Mouse (Mus musculus): Measurements from ENCODE around the gene Klhl29. TPM values are rescaled to one million over a fixed set of nuclear protein-coding genes. Genes with fewer than 3 reads are reported as not detected.

Klhl29 gene
- polyA plus RNA-seq, 1 experiment from 2014 or later: 0.02 TPM

DNA sequence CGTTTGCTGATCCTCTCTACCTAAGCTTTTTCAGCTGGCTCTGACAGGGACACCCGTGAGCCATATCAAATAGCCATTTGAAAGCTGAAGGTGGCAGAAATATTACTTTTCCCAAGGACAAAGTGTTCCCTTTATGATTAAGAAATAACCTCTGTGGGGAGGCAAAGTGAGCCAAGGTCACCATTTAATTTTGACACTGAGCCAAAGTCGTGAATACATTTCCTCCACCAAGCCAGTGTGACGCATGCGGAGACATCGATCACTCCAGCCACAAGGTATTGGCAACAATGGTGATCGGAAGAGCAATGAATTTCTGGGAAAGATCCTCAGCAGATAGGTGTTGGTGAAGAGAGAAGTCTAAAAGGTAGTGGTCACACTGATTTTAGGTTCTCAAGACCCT is 83.2 kb downstream of the Klhl29 start:
- H3K4me1 ChIP-seq (ENCODE audit: control insufficient read depth, low read depth, low read length): no peaks in the 10 kb centered on the region
- WGBS (ENCODE audit: insufficient replicate concordance): 71% methylated on average over 7 of the region's 7 CpGs

DNA sequence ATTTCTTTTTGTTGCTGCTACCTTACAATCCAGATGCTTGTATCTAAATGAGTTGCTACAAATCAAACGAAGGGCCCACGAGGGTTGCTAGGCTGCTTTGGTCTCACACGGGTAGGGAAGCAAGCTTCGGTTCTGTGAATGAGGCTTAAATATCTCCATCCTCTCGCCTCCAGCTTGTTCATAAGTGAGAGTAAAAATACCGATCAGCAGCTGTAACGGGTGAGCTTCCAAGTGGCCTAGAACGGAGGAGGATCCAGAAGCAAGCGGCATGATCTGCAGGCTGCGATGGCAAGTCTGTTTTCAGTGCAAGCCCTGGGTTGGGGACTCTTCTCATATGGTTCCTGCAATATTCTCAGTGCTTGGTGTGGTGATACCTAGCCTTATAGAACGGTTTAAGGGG is 89.9 kb downstream of the Klhl29 start:
- no peaks in the 10 kb centered on the region for H3K9me3 ChIP-seq (replicated peaks; ENCODE audit: control insufficient read depth, low read length)
- no peak for ATAC-seq (ENCODE audit: low read depth)
- H3K9ac ChIP-seq (ENCODE audit: low read depth, low read length): no peak overlapping the region
- H3K27ac ChIP-seq (ENCODE audit: low read length): no peak overlapping the region
- WGBS (ENCODE audit: insufficient replicate concordance): 62% methylated on average over 11 of the region's 11 CpGs
- no peak overlapping the region for H3K4me2 ChIP-seq (ENCODE audit: low read depth, low read length)
- no peaks in the 10 kb centered on the region for H3K36me3 ChIP-seq (ENCODE audit: control insufficient read depth, insufficient read depth)
- no peak overlapping the region for H3K4me3 ChIP-seq (ENCODE audit: low read depth, low read length)
- H3K4me1 ChIP-seq (ENCODE audit: control insufficient read depth, low read depth, low read length): no peaks in the 10 kb centered on the region
- H3K27me3 ChIP-seq (ENCODE audit: control insufficient read depth, insufficient read depth, low read depth, low read length): no peaks in the 10 kb centered on the region

More for the DNA sequence above, 83.2 kb downstream of the Klhl29 start:
- Histone ChIP-seq H3K9ac (ENCODE audit: low read depth, low read length) (no peak overlapping the region), H3K27me3 (ENCODE audit: control insufficient read depth, insufficient read depth, low read depth, low read length) (no peaks in the 10 kb centered on the region), H3K4me2 (ENCODE audit: low read depth, low read length) (no peak overlapping the region), H3K4me3 (ENCODE audit: low read depth, low read length) (no peak overlapping the region), H3K36me3 (ENCODE audit: control insufficient read depth, insufficient read depth) (no peaks in the 10 kb centered on the region), H3K27ac (ENCODE audit: low read length) (no peak overlapping the region), H3K9me3 (replicated peaks; ENCODE audit: control insufficient read depth, low read length) (no peaks in the 10 kb centered on the region)
- ATAC-seq (ENCODE audit: low read depth): no peak

DNA sequence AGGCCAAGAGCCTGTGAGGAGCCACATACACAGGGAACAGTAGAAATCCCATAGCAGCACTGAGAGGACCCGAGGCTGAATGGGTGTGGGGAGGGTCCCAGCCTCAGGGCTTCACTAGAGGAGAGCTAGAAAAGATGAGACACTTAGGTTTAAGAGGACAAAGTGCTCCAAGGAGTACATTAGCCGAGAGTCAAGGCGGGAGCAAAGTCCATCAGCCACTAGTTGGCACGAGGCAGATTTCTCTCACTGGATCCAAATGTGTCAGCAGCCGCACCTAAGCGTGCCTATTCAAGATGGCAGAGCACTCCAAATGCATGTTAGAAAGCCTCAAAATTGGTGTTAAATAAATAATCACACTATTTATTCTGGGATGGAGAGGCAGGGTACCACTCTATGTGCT is 90.5 kb downstream of the Klhl29 start:
- Histone ChIP-seq H3K4me1 (ENCODE audit: control insufficient read depth, low read depth, low read length) (no peaks in the 10 kb centered on the region), H3K36me3 (ENCODE audit: control insufficient read depth, insufficient read depth) (no peaks in the 10 kb centered on the region), H3K27me3 (ENCODE audit: control insufficient read depth, insufficient read depth, low read depth, low read length) (no peaks in the 10 kb centered on the region), H3K9ac (ENCODE audit: low read depth, low read length) (no peak overlapping the region), H3K27ac (ENCODE audit: low read length) (no peak overlapping the region), H3K4me2 (ENCODE audit: low read depth, low read length) (no peak overlapping the region), H3K4me3 (ENCODE audit: low read depth, low read length) (no peak overlapping the region), H3K9me3 (replicated peaks; ENCODE audit: control insufficient read depth, low read length) (no peaks in the 10 kb centered on the region)
- no peak for ATAC-seq (ENCODE audit: low read depth)
- 60% methylated on average over 6 of the region's 6 CpGs for WGBS (ENCODE audit: insufficient replicate concordance)

DNA sequence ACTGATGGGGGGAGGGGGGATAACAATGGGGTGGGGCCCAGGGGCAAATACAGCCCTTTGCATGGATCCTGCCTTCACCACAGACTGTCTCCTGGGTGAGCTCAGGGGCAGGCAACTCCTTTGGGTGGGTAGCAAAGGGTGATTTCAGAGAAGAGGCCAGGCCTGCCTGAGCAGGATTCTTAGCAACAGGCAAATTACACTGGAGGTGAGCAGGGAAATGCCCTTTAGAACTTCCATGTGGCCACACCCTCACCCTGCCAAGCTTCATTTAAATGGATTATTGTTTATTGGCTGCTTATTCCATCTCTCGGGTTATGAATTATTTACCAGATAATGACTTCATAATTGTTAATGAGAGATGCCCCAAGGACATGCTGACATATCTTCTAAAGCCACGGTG is 91.8 kb downstream of the Klhl29 start:
- H3K9me3 ChIP-seq (replicated peaks; ENCODE audit: control insufficient read depth, low read length): no peaks in the 10 kb centered on the region
- WGBS (ENCODE audit: insufficient replicate concordance): 54% methylated on average over 2 of the region's 2 CpGs
- no peaks in the 10 kb centered on the region for H3K4me1 ChIP-seq (ENCODE audit: control insufficient read depth, low read depth, low read length)
- H3K9ac ChIP-seq (ENCODE audit: low read depth, low read length): no peak overlapping the region
- ATAC-seq (ENCODE audit: low read depth): no peak
- no peaks in the 10 kb centered on the region for H3K36me3 ChIP-seq (ENCODE audit: control insufficient read depth, insufficient read depth)
- H3K27ac ChIP-seq (ENCODE audit: low read length): no peak overlapping the region
- H3K27me3 ChIP-seq (ENCODE audit: control insufficient read depth, insufficient read depth, low read depth, low read length): no peaks in the 10 kb centered on the region
- H3K4me3 ChIP-seq (ENCODE audit: low read depth, low read length): no peak overlapping the region
- H3K4me2 ChIP-seq (ENCODE audit: low read depth, low read length): no peak overlapping the region

DNA sequence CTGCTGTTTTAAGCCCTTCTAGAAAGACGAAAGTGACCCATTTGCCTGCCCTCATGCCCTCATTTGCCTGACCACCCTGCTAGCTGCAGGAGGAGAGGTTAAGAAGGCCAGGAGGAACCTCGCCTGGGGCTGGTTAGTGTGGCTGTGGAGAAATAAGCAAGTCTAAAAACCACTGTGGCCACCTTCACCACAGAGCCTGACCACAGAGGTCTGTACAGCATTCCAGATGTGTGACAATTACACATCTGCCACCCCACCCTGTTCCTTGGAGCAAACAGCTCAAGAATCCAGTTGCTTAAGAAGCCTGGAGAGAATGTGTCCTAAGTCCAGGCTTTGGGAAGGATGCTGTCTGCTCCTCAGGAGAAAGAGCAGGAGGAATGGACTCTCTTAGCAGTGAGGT is 92.9 kb downstream of the Klhl29 start:
- no peak overlapping the region for H3K9ac ChIP-seq (ENCODE audit: low read depth, low read length)
- H3K27ac ChIP-seq (ENCODE audit: low read length): no peak overlapping the region
- H3K4me2 ChIP-seq (ENCODE audit: low read depth, low read length): no peak overlapping the region
- no peaks in the 10 kb centered on the region for H3K9me3 ChIP-seq (replicated peaks; ENCODE audit: control insufficient read depth, low read length)
- no peak for ATAC-seq (ENCODE audit: low read depth)
- H3K27me3 ChIP-seq (ENCODE audit: control insufficient read depth, insufficient read depth, low read depth, low read length): no peaks in the 10 kb centered on the region
- no peak overlapping the region for H3K4me3 ChIP-seq (ENCODE audit: low read depth, low read length)
- no peaks in the 10 kb centered on the region for H3K36me3 ChIP-seq (ENCODE audit: control insufficient read depth, insufficient read depth)
- 15% methylated on average over 2 of the region's 2 CpGs for WGBS (ENCODE audit: insufficient replicate concordance)
- no peaks in the 10 kb centered on the region for H3K4me1 ChIP-seq (ENCODE audit: control insufficient read depth, low read depth, low read length)

DNA sequence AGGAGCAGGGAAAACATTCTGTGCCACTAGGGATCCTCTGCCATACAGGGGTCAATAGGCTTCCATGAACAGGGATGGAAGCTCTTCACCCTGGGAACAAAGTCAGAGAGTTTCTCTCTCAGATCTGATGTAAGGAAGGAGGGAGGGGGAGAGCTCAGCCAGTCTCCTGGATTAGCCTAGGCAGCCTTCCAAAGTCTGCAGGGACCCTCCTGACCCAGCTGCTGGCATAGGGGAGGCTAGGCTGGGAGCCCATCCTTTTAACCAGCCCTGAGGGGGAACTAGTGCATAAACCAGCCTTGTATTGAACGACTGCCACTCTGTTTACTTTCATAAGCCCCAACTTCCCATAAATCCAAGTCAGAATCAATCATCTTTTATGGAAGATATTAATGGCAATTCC is 95.6 kb downstream of the Klhl29 start:
- H3K4me2 ChIP-seq (ENCODE audit: low read depth, low read length): no peak overlapping the region
- no peaks in the 10 kb centered on the region for H3K36me3 ChIP-seq (ENCODE audit: control insufficient read depth, insufficient read depth)
- H3K27ac ChIP-seq (ENCODE audit: low read length): no peak overlapping the region
- H3K4me1 ChIP-seq (ENCODE audit: control insufficient read depth, low read depth, low read length): no peaks in the 10 kb centered on the region
- 29% methylated on average over 1 of the region's 1 CpGs for WGBS (ENCODE audit: insufficient replicate concordance)
- ATAC-seq (ENCODE audit: low read depth): no peak
- H3K27me3 ChIP-seq (ENCODE audit: control insufficient read depth, insufficient read depth, low read depth, low read length): no peaks in the 10 kb centered on the region
- no peak overlapping the region for H3K9ac ChIP-seq (ENCODE audit: low read depth, low read length)
- no peak overlapping the region for H3K4me3 ChIP-seq (ENCODE audit: low read depth, low read length)
- H3K9me3 ChIP-seq (replicated peaks; ENCODE audit: control insufficient read depth, low read length): no peaks in the 10 kb centered on the region

DNA sequence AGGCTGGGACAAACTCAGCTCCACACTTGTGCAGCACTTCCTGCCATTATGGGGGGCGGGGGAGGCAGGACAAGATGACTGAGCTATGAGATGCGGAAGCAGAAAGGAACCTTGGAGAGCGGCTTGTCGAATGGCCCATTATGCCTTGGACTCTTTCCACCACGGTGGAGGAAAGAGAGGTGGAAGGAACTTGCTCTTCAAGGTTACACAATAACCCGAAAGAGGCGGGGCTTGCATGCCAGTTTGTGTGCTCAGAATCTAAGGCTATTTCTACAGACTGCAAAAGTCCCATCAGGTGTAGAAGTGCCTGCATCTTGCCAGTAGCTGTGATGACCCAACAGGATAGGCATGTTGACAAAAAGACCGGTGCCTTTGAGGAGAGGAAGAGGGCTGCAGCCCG is 98.5 kb downstream of the Klhl29 start:
- Histone ChIP-seq H3K9ac (ENCODE audit: low read depth, low read length) (no peak overlapping the region), H3K36me3 (ENCODE audit: control insufficient read depth, insufficient read depth) (no peaks in the 10 kb centered on the region), H3K27ac (ENCODE audit: low read length) (no peak overlapping the region), H3K4me2 (ENCODE audit: low read depth, low read length) (no peak overlapping the region), H3K4me1 (ENCODE audit: control insufficient read depth, low read depth, low read length) (no peaks in the 10 kb centered on the region), H3K27me3 (ENCODE audit: control insufficient read depth, insufficient read depth, low read depth, low read length) (no peaks in the 10 kb centered on the region), H3K9me3 (replicated peaks; ENCODE audit: control insufficient read depth, low read length) (no peaks in the 10 kb centered on the region), H3K4me3 (ENCODE audit: low read depth, low read length) (no peak overlapping the region)
- 16% methylated on average over 9 of the region's 9 CpGs for WGBS (ENCODE audit: insufficient replicate concordance)
- no peak for ATAC-seq (ENCODE audit: low read depth)

DNA sequence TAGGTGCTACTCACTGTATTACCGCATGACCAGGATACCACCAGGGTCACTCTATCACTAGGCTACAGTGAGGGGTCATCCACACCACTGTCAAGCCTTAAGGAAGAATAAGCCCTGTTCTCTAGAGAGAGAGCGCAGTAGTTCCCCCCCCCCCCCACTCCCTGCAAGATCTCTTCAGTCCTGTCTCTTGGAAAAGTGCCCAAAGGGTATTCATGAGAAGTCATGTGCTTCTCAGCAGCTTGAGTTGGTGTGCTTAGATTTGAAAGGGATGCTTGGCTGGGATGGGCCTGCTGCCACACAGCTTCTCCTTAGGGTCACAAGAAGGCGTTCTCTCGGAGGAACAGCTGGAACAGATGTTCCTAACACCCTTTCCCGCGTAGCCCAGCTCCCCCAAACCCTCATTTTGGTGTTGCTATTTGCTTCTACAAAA is 100.0 kb downstream of the Klhl29 start:
- H3K4me2 ChIP-seq (ENCODE audit: low read depth, low read length): no peak overlapping the region
- no peak for ATAC-seq (ENCODE audit: low read depth)
- H3K9me3 ChIP-seq (replicated peaks; ENCODE audit: control insufficient read depth, low read length): no peaks in the 10 kb centered on the region
- H3K36me3 ChIP-seq (ENCODE audit: control insufficient read depth, insufficient read depth): no peaks in the 10 kb centered on the region
- no peak overlapping the region for H3K4me3 ChIP-seq (ENCODE audit: low read depth, low read length)
- WGBS (ENCODE audit: insufficient replicate concordance): 64% methylated on average over 6 of the region's 6 CpGs
- H3K9ac ChIP-seq (ENCODE audit: low read depth, low read length): no peak overlapping the region
- H3K4me1 ChIP-seq (ENCODE audit: control insufficient read depth, low read depth, low read length): no peaks in the 10 kb centered on the region
- H3K27me3 ChIP-seq (ENCODE audit: control insufficient read depth, insufficient read depth, low read depth, low read length): no peaks in the 10 kb centered on the region
- H3K27ac ChIP-seq (ENCODE audit: low read length): no peak overlapping the region

DNA sequence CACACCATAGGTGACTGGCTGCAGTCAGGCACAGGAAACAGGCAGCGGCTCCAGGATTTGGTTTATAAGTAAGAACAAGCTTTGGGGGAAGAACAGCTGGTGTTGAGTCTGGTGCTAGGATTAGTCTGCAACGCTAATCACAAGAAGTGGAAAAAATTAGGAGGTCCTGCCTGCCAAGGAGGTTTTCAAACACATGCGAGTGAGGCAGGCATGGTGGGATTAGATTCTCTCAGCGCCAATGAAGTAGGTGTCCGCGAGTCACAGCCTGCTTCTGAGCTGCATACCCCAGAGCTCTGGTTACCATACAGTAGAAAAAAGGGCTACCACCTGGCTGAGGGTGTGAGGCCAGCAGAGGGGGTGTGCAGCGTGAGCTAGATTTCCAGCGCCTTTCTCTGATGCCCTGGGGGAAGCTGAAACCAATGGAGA is 101.0 kb downstream of the Klhl29 start:
- ATAC-seq (ENCODE audit: low read depth): no peak
- 68% methylated on average over 8 of the region's 8 CpGs for WGBS (ENCODE audit: insufficient replicate concordance)
- H3K9me3 ChIP-seq (replicated peaks; ENCODE audit: control insufficient read depth, low read length): no peaks in the 10 kb centered on the region
- H3K4me1 ChIP-seq (ENCODE audit: control insufficient read depth, low read depth, low read length): no peaks in the 10 kb centered on the region
- no peak overlapping the region for H3K9ac ChIP-seq (ENCODE audit: low read depth, low read length)
- H3K4me2 ChIP-seq (ENCODE audit: low read depth, low read length): no peak overlapping the region
- no peak overlapping the region for H3K27ac ChIP-seq (ENCODE audit: low read length)
- H3K4me3 ChIP-seq (ENCODE audit: low read depth, low read length): no peak overlapping the region
- H3K36me3 ChIP-seq (ENCODE audit: control insufficient read depth, insufficient read depth): no peaks in the 10 kb centered on the region
- H3K27me3 ChIP-seq (ENCODE audit: control insufficient read depth, insufficient read depth, low read depth, low read length): no peaks in the 10 kb centered on the region
